Mouse (Mus musculus) ES-E14 (cell line): ENCODE measurements around the gene Fermt3. TPM values are rescaled to one million over a fixed set of nuclear protein-coding genes. Genes with fewer than 3 reads are reported as not detected.

Experiments
- DNase-seq: peaks from one replicate; pipeline ENCODE4 v3.0.0-alpha.2; 2013; ENCODE audit warnings: low read depth, low spot score
- H3K27ac ChIP-seq: 2 replicates; pipeline ENCODE4 v1.5.1; 2012; ENCODE audit warnings: low read depth, mild to moderate bottlenecking, low read length, moderate library complexity, mixed read lengths; ENCODE audit not compliant: poor library complexity, insufficient read depth, severe bottlenecking
- H3K36me3 ChIP-seq: 2 replicates; pipeline ENCODE4 v1.6.1; 2012; ENCODE audit warnings: mild to moderate bottlenecking, low read length, moderate library complexity, mixed read lengths; ENCODE audit not compliant: control insufficient read depth, poor library complexity, insufficient read depth, severe bottlenecking
- H3K4me1 ChIP-seq, 2 experiments: fragments of 150-350 bp in 1 of 2; sonication (generic) in 1 of 2; 2 replicates each; pipeline ENCODE4 v1.6.1; 2012; ENCODE audit warnings: low read length in 2 of 2, mild to moderate bottlenecking in 1 of 2, mixed read lengths in 1 of 2; ENCODE audit not compliant: control insufficient read depth in 2 of 2, insufficient read depth in 2 of 2, poor library complexity in 1 of 2
- H3K4me3 ChIP-seq, 2 experiments: fragments of 150-350 bp in 1 of 2; sonication (generic) in 1 of 2; 2 replicates each; pipeline ENCODE4 v1.5.1; 2012; ENCODE audit warnings: low read length in 2 of 2, low read depth in 1 of 2, mild to moderate bottlenecking in 1 of 2, mixed read lengths in 1 of 2; ENCODE audit not compliant: insufficient read depth in 1 of 2, poor library complexity in 1 of 2, severe bottlenecking in 1 of 2
- H3K9ac ChIP-seq: 2 replicates; pipeline ENCODE4 v1.6.1; 2012; ENCODE audit warnings: low read depth, mild to moderate bottlenecking, low read length, mixed read lengths; ENCODE audit not compliant: poor library complexity, insufficient read depth, severe bottlenecking
- H3K9me3 ChIP-seq: fragments of 150-350 bp; sonication (generic); 2 replicates; pipeline ENCODE4 v1.6.1; 2012; ENCODE audit warnings: low read depth, mild to moderate bottlenecking, low read length; ENCODE audit not compliant: control insufficient read depth, insufficient read depth
- CHD2 ChIP-seq: IDR thresholded peaks from 2 replicates; pipeline ENCODE4 v1.6.1; 2014; ENCODE audit warnings: mild to moderate bottlenecking, low read depth, low read length, inconsistent platforms
- HCFC1 ChIP-seq: IDR thresholded peaks from 2 replicates; pipeline ENCODE4 v1.6.1; 2012; ENCODE audit warnings: low read length, inconsistent platforms, borderline replicate concordance; ENCODE audit not compliant: insufficient read depth
- MAFK ChIP-seq: IDR thresholded peaks from 2 replicates; pipeline ENCODE4 v1.6.1; 2014; ENCODE audit warnings: mild to moderate bottlenecking, low read depth, low read length, inconsistent platforms; ENCODE audit not compliant: insufficient read depth
- ZC3H11A ChIP-seq: IDR thresholded peaks from 2 replicates; pipeline ENCODE4 v1.6.1; 2012; ENCODE audit warnings: low read depth, mild to moderate bottlenecking, inconsistent platforms, low read length, borderline replicate concordance
- ZNF384 ChIP-seq: IDR thresholded peaks from 2 replicates; pipeline ENCODE4 v1.6.1; 2012; ENCODE audit warnings: low read depth, low read length, inconsistent platforms
- in situ Hi-C, 2 experiments: fragments of 600-800 bp; cut with MboI; formaldehyde crosslinking; loops; one replicate each; pipeline ENCODE4 v1.15.1; 2025; ENCODE audit warnings: low sequenced_read_pairs in 2 of 2, inconsistent platforms in 1 of 2; ENCODE audit not compliant: unreplicated experiment in 2 of 2
- total RNA-seq: library from RNA; depleted of rRNA; stranded (reverse); fragments of 300-350 nt; gene quantifications from 2 replicates; pipeline ENCODE4 v1.2.3, GENCODE M21; 2012

The Fermt3 gene
- total RNA-seq, 1 experiment: 2.6 TPM

- no peaks in the 10 kb centered on the region for H3K9me3 ChIP-seq
- no peaks in the 10 kb centered on the region; the same call in 1 of the 2 replicates for H3K36me3 ChIP-seq
- in situ Hi-C loops: no loop called here
- H3K4me3 ChIP-seq: peak overlapping the region in 1 of 2 experiments; percentile 88; a peak in 2 of 4 replicates
- no peak overlapping the region for H3K27ac ChIP-seq
- H3K4me1 ChIP-seq: no peaks in the 10 kb centered on the region; a peak in 1 of 4 replicates
- H3K9ac ChIP-seq: no peak overlapping the region
- TF ChIP-seq ZNF384: peak; percentile 38; the same call in 1 of the 2 replicates
- TF ChIP-seq ZC3H11A: no peak
- DNase-seq: no peak
Observed at GRCm38 (mm10) chr19:7041171-7041570, 21.9 kb upstream of the Fermt3 start.

- no peak for TF ChIP-seq ZC3H11A
- TF ChIP-seq ZNF384: no peak
- no peak for TF ChIP-seq CHD2
- TF ChIP-seq HCFC1: no peak
- TF ChIP-seq MAFK: no peak
- Histone ChIP-seq H3K9me3 (no peaks in the 10 kb centered on the region), H3K4me1 (no peaks in the 10 kb centered on the region; a peak in 1 of 4 replicates), H3K36me3 (no peaks in the 10 kb centered on the region; the same call in 1 of the 2 replicates), H3K27ac (peak overlapping the region; percentile 61), H3K4me3 (peak overlapping the region; percentile 75 to 88), H3K9ac (peak overlapping the region; percentile 88)
- DNase-seq: no peak
- in situ Hi-C loops: no loop called here
Observed at GRCm38 (mm10) chr19:7040637-7041130, 21.4 kb upstream of the Fermt3 start.

- in situ Hi-C loops: no loop called here
- no peaks in the 10 kb centered on the region for H3K9me3 ChIP-seq
Observed at GRCm38 (mm10) chr19:7039841-7040636, 20.8 kb upstream of the Fermt3 start, which contains the start of gene Stip1. TSS of gene Stip1 (minus strand) at chr19:7039967.

GRCm38 (mm10) chr19:7039088-7039720, 19.9 kb upstream of the Fermt3 start:
- Histone ChIP-seq H3K4me3 (peak overlapping the region; percentile 93 to 97), H3K9ac (peak overlapping the region; percentile 85), H3K27ac (peak overlapping the region; percentile 76), H3K4me1 (no peaks in the 10 kb centered on the region; a peak in 1 of 4 replicates), H3K9me3 (no peaks in the 10 kb centered on the region), H3K36me3 (peaks cover 10% of the 10 kb centered on the region)
- TF ChIP-seq ZC3H11A: no peak
- no peak for TF ChIP-seq HCFC1
- TF ChIP-seq ZNF384: no peak
- peak; percentile 14; the same call in 1 of the 2 replicates for TF ChIP-seq CHD2
- no peak for TF ChIP-seq MAFK
- in situ Hi-C loops: no loop called here
- DNase-seq: no peak

More at GRCm38 (mm10) chr19:7039841-7040636, 20.8 kb upstream of the Fermt3 start, which contains the start of gene Stip1:
- Histone ChIP-seq H3K4me1 (no peaks in the 10 kb centered on the region; a peak in 1 of 4 replicates), H3K4me3 (peak within 1 kb of the TSS; percentile 93 to 97), H3K36me3 (peaks cover 5% of the 10 kb centered on the region), H3K9ac (peak within 1 kb of the TSS; percentile 88), H3K27ac (peak within 1 kb of the TSS; percentile 76)
- peak; percentile 100 for DNase-seq
- TF ChIP-seq ZC3H11A (no peak), CHD2 (peak; percentile 96), MAFK (no peak), HCFC1 (0 out of 2 replicates have a peak, but pooled peaks have one; percentile 45), ZNF384 (peak; percentile 99)
